Mouse (Mus musculus): ENCODE measurements around the gene Sesn1. TPM values are rescaled to one million over a fixed set of nuclear protein-coding genes. Genes with fewer than 3 reads are reported as not detected.

Sesn1 gene
- 29.2 and 29.8 TPM in 2 replicates for polyA plus RNA-seq (2015; fragmentation: Nextera tagmentation; extraction: Ambion mirVana)

DNA sequence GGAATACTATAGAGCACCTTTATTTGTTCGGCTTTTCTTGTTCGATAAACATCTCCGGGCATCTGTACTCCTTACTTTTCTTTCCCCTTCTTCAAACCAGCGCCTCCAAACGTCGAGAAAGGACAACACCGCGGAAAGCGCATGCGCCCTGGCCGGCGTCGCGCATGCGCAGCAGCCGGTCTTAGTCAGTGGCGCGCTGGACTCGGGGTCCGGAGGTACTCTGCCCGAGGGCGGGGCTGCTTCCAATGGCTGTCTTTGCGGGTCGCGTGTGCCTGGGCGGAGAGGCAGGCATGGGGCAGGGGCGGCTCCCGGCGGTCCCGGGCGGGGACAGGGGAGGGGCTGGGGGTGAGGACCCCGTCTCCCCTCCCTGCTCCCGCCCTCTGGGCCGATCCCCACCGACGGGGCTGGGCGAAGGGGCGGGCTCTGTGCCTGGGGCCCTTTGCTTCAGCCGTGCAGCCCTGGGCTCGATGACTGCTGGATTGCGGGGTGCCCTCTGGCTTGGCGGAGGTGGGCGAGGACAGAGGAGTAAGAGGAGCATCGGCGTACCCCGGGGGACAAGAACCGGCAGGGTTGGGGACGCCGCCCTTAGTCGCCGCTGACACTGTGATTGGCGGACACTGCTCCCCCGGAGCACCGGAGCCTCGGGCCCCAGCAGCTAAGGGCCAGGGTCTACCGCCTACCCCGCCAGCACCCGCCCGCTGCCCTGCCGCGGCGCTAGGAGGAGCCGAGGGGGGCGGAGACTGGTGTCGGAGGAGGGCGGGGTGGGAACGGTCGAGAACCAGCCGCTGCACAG is at the start of gene Sesn1, which contains the start of gene Cep57l1:
TSS of gene Sesn1 (plus strand) at position 165 of the 793 bp plus-strand sequence.
TSS of gene Cep57l1 (minus strand) at position 101 of the 793 bp plus-strand sequence.
- WGBS: under 1% methylated on average over 65 of the region's 69 CpGs
- H3K27ac ChIP-seq (ENCODE audit: low read length): peak within 1 kb of the TSS; percentile 98
- no peaks in the 10 kb centered on the region for H3K36me3 ChIP-seq (ENCODE audit: control insufficient read depth, insufficient read depth, low read length)
- H3K4me2 ChIP-seq (ENCODE audit: low read depth, low read length): peak within 1 kb of the TSS; percentile 59
- peaks cover 22% of the 10 kb centered on the region for H3K4me1 ChIP-seq (replicated peaks; ENCODE audit: control insufficient read depth, insufficient read depth, low read length)
- ATAC-seq (ENCODE audit: low read depth): peak; percentile 98
- peak within 1 kb of the TSS; percentile 78 for H3K4me3 ChIP-seq (ENCODE audit: low read length)
- H3K27me3 ChIP-seq (ENCODE audit: control insufficient read depth, insufficient read depth, low read depth, low read length): no peaks in the 10 kb centered on the region
- peak within 1 kb of the TSS; percentile 84 for H3K9ac ChIP-seq (ENCODE audit: low read length)
- no peaks in the 10 kb centered on the region for H3K9me3 ChIP-seq (ENCODE audit: control insufficient read depth, low read length)

GRCm38 (mm10) chr10:41760866-41761265 is 48.9 kb upstream of the Sesn1 start:
- no peaks in the 10 kb centered on the region for H3K9me3 ChIP-seq (ENCODE audit: control insufficient read depth, low read length)
- H3K27ac ChIP-seq (ENCODE audit: low read length): no peak overlapping the region
- no peaks in the 10 kb centered on the region for H3K27me3 ChIP-seq (ENCODE audit: control insufficient read depth, insufficient read depth, low read depth, low read length)
- H3K4me2 ChIP-seq (ENCODE audit: low read depth, low read length): no peak overlapping the region
- no peak overlapping the region for H3K4me3 ChIP-seq (ENCODE audit: low read length)
- H3K4me1 ChIP-seq (replicated peaks; ENCODE audit: control insufficient read depth, insufficient read depth, low read length): no peaks in the 10 kb centered on the region
- no peaks in the 10 kb centered on the region for H3K36me3 ChIP-seq (ENCODE audit: control insufficient read depth, insufficient read depth, low read length)
- 79% methylated on average over 3 of the region's 3 CpGs for WGBS
- no peak overlapping the region for H3K9ac ChIP-seq (ENCODE audit: low read length)
- ATAC-seq (ENCODE audit: low read depth): no peak

- WGBS: 49% methylated on average over 3 of the region's 3 CpGs
- no peak for ATAC-seq (ENCODE audit: low read depth)
Observed at GRCm38 (mm10) chr10:41763741-41764385, 45.9 kb upstream of the Sesn1 start.

GRCm38 (mm10) chr10:41765586-41765985 is 44.1 kb upstream of the Sesn1 start:
- Histone ChIP-seq H3K27ac (ENCODE audit: low read length) (no peak overlapping the region), H3K4me1 (replicated peaks; ENCODE audit: control insufficient read depth, insufficient read depth, low read length) (no peaks in the 10 kb centered on the region), H3K27me3 (ENCODE audit: control insufficient read depth, insufficient read depth, low read depth, low read length) (no peaks in the 10 kb centered on the region), H3K4me3 (ENCODE audit: low read length) (no peak overlapping the region), H3K9ac (ENCODE audit: low read length) (no peak overlapping the region), H3K4me2 (ENCODE audit: low read depth, low read length) (no peak overlapping the region), H3K36me3 (ENCODE audit: control insufficient read depth, insufficient read depth, low read length) (no peaks in the 10 kb centered on the region), H3K9me3 (ENCODE audit: control insufficient read depth, low read length) (no peaks in the 10 kb centered on the region)
- ATAC-seq (ENCODE audit: low read depth): no peak
- 88% methylated on average over 4 of the region's 4 CpGs for WGBS

More at GRCm38 (mm10) chr10:41763741-41764385, 45.9 kb upstream of the Sesn1 start:
- no peaks in the 10 kb centered on the region for H3K4me1 ChIP-seq (replicated peaks; ENCODE audit: control insufficient read depth, insufficient read depth, low read length)
- no peaks in the 10 kb centered on the region for H3K36me3 ChIP-seq (ENCODE audit: control insufficient read depth, insufficient read depth, low read length)
- no peaks in the 10 kb centered on the region for H3K9me3 ChIP-seq (ENCODE audit: control insufficient read depth, low read length)
- H3K4me3 ChIP-seq (ENCODE audit: low read length): no peak overlapping the region
- no peaks in the 10 kb centered on the region for H3K27me3 ChIP-seq (ENCODE audit: control insufficient read depth, insufficient read depth, low read depth, low read length)
- no peak overlapping the region for H3K27ac ChIP-seq (ENCODE audit: low read length)
- no peak overlapping the region for H3K9ac ChIP-seq (ENCODE audit: low read length)
- no peak overlapping the region for H3K4me2 ChIP-seq (ENCODE audit: low read depth, low read length)

DNA sequence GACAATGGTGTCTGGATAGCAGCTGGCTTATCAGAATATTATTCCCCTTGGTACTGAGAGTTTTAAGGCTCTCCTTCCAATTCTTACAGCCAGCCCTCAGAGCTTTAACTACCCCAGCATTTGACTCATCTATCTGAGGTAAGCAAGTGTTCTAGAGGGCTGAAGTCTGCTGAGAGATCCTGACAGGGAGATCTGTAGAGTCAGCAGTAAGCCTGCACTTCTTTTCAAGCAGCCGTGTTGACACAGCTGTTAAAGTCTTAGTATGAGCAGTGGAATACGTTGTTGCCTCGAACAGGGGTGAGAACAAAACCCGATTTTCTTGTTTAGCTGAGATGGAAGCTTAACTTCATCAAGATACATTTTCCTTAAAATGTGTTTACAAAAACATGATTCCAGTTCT is 43.5 kb upstream of the Sesn1 start:
- H3K36me3 ChIP-seq (ENCODE audit: control insufficient read depth, insufficient read depth, low read length): no peaks in the 10 kb centered on the region
- H3K4me2 ChIP-seq (ENCODE audit: low read depth, low read length): no peak overlapping the region
- H3K27ac ChIP-seq (ENCODE audit: low read length): no peak overlapping the region
- no peak overlapping the region for H3K4me3 ChIP-seq (ENCODE audit: low read length)
- H3K27me3 ChIP-seq (ENCODE audit: control insufficient read depth, insufficient read depth, low read depth, low read length): no peaks in the 10 kb centered on the region
- ATAC-seq (ENCODE audit: low read depth): no peak
- no peak overlapping the region for H3K9ac ChIP-seq (ENCODE audit: low read length)
- 35% methylated on average over 4 of the region's 4 CpGs for WGBS
- H3K9me3 ChIP-seq (ENCODE audit: control insufficient read depth, low read length): no peaks in the 10 kb centered on the region
- H3K4me1 ChIP-seq (replicated peaks; ENCODE audit: control insufficient read depth, insufficient read depth, low read length): no peaks in the 10 kb centered on the region

- Histone ChIP-seq H3K36me3 (ENCODE audit: control insufficient read depth, insufficient read depth, low read length) (no peaks in the 10 kb centered on the region), H3K27ac (ENCODE audit: low read length) (no peak overlapping the region), H3K4me3 (ENCODE audit: low read length) (no peak overlapping the region), H3K4me1 (replicated peaks; ENCODE audit: control insufficient read depth, insufficient read depth, low read length) (no peaks in the 10 kb centered on the region), H3K9ac (ENCODE audit: low read length) (no peak overlapping the region), H3K9me3 (ENCODE audit: control insufficient read depth, low read length) (no peaks in the 10 kb centered on the region), H3K27me3 (ENCODE audit: control insufficient read depth, insufficient read depth, low read depth, low read length) (no peaks in the 10 kb centered on the region), H3K4me2 (ENCODE audit: low read depth, low read length) (no peak overlapping the region)
- 86% methylated on average over 6 of the region's 6 CpGs for WGBS
- no peak for ATAC-seq (ENCODE audit: low read depth)
Observed at GRCm38 (mm10) chr10:41767254-41767653, 42.5 kb upstream of the Sesn1 start.

DNA sequence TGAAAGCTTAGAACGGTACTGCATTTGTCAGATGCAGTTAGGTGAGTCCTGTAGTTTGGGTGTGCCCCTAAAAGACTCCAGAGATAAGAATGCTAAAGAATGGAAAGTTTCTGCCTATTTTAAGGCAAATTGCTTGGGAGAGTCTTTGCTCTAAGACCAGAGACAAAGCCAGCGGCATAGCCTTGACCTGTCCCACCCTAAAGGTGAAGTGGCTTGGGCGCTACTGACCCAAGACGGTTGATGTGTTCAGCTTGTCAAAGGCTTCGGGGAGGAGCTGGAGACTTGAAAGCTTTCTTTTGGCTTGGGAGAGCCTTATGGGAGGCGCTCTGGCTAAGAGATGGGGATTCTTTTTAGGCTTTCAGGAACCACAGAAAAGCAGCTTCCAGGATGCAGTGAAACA is 17.4 kb upstream of the Sesn1 start:
- ATAC-seq (ENCODE audit: low read depth): no peak
- Histone ChIP-seq H3K27ac (ENCODE audit: low read length) (no peak overlapping the region), H3K9ac (ENCODE audit: low read length) (no peak overlapping the region), H3K36me3 (ENCODE audit: control insufficient read depth, insufficient read depth, low read length) (peaks cover 8% of the 10 kb centered on the region), H3K4me1 (replicated peaks; ENCODE audit: control insufficient read depth, insufficient read depth, low read length) (no peaks in the 10 kb centered on the region), H3K4me3 (ENCODE audit: low read length) (no peak overlapping the region), H3K4me2 (ENCODE audit: low read depth, low read length) (no peak overlapping the region), H3K27me3 (ENCODE audit: control insufficient read depth, insufficient read depth, low read depth, low read length) (no peaks in the 10 kb centered on the region), H3K9me3 (ENCODE audit: control insufficient read depth, low read length) (peaks cover 5% of the 10 kb centered on the region; the same call in 1 of the 2 replicates)
- 91% methylated on average over 6 of the region's 6 CpGs for WGBS

DNA sequence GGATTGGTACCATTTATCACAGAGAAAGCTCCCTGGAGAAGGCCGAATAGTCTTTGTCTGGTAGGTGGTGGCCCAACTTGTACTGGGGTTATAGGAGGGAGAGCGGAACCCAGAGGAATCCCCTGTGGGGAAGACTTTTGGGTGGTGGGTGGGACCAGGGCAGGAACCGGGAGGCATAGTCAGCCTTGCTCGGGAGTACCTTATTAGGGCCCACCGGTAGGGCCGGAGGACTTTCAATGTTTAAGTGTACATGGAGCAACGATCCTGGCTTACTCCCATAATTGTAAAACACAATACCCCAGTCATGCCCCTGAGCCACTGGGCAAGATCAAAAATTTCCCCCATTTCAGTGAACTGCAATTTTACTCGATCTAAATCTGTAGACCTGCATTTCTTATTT is 12.5 kb upstream of the Sesn1 start:
- Histone ChIP-seq H3K9ac (ENCODE audit: low read length) (no peak overlapping the region), H3K27ac (ENCODE audit: low read length) (no peak overlapping the region), H3K4me1 (replicated peaks; ENCODE audit: control insufficient read depth, insufficient read depth, low read length) (no peaks in the 10 kb centered on the region), H3K9me3 (ENCODE audit: control insufficient read depth, low read length) (peaks cover 6% of the 10 kb centered on the region; the same call in 1 of the 2 replicates), H3K36me3 (ENCODE audit: control insufficient read depth, insufficient read depth, low read length) (peaks cover 42% of the 10 kb centered on the region), H3K4me2 (ENCODE audit: low read depth, low read length) (no peak overlapping the region), H3K27me3 (ENCODE audit: control insufficient read depth, insufficient read depth, low read depth, low read length) (no peaks in the 10 kb centered on the region), H3K4me3 (ENCODE audit: low read length) (no peak overlapping the region)
- ATAC-seq (ENCODE audit: low read depth): no peak
- WGBS: 93% methylated on average over 8 of the region's 8 CpGs

- no peak for ATAC-seq (ENCODE audit: low read depth)
- 97% methylated on average over 8 of the region's 8 CpGs for WGBS
- H3K4me2 ChIP-seq (ENCODE audit: low read depth, low read length): no peak overlapping the region
- peaks cover 26% of the 10 kb centered on the region for H3K36me3 ChIP-seq (ENCODE audit: control insufficient read depth, insufficient read depth, low read length)
- no peaks in the 10 kb centered on the region for H3K27me3 ChIP-seq (ENCODE audit: control insufficient read depth, insufficient read depth, low read depth, low read length)
- H3K27ac ChIP-seq (ENCODE audit: low read length): no peak overlapping the region
- H3K4me1 ChIP-seq (replicated peaks; ENCODE audit: control insufficient read depth, insufficient read depth, low read length): no peaks in the 10 kb centered on the region
- no peak overlapping the region for H3K9ac ChIP-seq (ENCODE audit: low read length)
- no peak overlapping the region for H3K4me3 ChIP-seq (ENCODE audit: low read length)
- H3K9me3 ChIP-seq (ENCODE audit: control insufficient read depth, low read length): no peaks in the 10 kb centered on the region
Observed at GRCm38 (mm10) chr10:41803467-41803866, 6.3 kb upstream of the Sesn1 start.

Measured in lung, embryonic 16.5 days (tissue).